Mouse (Mus musculus): ENCODE results near the gene Traf3. TPM values are rescaled to one million over a fixed set of nuclear protein-coding genes. Genes with fewer than 3 reads are reported as not detected.

Traf3 gene
- total RNA-seq, 2 experiments from 2014 or later, result 15.0 to 21.8 TPM

DNA sequence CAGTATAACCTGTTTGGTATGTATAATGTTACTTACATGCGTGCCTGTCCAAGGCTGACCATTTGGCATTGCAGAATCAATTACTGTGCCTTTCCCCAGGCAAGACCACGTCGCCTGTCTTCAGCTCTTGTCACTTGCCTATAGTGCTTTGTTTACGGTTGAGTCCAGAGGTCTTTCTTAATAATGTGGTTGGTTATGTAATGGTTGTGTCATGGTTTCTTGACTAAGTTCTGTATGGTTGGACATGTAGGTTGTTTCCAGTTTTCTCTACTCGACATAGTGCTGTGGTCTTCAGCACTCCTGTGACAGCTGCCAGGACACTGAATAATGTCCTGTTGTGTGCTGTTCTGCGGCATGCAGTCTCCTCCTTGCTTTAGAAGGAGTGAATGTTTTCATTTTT, 26.6 kb downstream of the Traf3 start:
- ATAC-seq (replicated peaks; ENCODE audit: poor library complexity, severe bottlenecking), result peak; percentile 81

DNA sequence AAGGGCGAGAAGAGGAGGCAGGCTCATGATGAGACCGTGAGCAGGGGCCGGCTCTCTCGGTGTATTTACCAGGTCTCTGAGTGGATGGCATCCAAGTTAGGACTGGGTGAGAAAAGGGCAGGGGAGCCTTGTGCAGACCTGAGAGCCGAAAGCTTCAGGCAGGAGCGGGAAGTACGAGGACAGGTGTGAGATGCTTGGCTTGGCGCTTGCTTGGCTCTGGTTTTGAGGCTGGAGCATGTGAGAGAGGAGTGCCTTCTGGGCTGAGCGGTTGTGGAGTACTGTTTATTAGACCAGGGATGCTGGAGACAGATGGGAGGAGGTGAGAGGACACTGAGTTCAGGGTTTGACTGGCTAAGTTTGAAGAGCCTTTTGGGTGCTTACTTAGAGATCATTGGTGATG, 27.2 kb downstream of the Traf3 start:
- ATAC-seq (replicated peaks; ENCODE audit: poor library complexity, severe bottlenecking), result 0 out of 2 replicates have a peak, but pooled peaks have one; percentile 5

DNA sequence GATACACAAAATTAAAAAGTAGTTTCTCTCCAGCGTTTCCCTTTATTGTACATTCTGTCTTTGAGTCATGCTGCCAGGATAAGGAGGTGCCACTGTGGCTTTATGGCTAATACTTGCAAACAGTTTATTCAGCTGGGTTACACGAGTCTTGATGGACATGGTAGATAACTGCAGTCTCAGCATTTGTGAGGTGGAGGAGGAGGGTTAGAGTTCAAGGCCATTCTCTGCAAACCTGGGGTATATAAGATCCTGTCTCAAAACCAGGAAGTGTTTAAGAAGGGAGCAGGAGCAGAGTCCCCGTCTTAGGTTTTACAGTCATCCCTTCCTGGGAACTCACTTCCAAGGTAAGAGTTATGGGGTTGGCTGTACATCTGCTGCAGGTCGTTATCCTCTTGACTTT, 30.4 kb downstream of the Traf3 start:
- no peak for ATAC-seq (replicated peaks; ENCODE audit: poor library complexity, severe bottlenecking)

DNA sequence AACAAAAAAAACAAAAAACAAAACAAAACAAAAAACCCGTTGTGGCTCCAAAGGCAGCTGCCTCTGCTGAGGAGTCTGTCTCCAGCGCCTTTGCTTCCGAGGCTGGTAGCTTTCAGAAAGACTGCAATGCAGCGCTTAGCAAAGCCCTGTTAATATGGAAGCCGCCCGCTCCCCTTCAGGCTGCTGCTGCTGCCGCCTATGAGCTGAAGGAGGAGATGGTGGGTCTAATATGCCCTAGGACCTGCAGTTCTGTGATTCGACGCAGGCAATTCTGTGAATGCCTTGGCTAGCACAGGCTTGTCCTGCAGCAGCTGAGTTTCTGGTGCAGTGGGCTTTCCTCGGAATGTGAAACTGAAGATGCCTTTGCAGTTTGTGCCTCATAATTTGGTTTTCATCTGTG, 36.9 kb downstream of the Traf3 start:
- no peak for ATAC-seq (replicated peaks; ENCODE audit: poor library complexity, severe bottlenecking)

DNA sequence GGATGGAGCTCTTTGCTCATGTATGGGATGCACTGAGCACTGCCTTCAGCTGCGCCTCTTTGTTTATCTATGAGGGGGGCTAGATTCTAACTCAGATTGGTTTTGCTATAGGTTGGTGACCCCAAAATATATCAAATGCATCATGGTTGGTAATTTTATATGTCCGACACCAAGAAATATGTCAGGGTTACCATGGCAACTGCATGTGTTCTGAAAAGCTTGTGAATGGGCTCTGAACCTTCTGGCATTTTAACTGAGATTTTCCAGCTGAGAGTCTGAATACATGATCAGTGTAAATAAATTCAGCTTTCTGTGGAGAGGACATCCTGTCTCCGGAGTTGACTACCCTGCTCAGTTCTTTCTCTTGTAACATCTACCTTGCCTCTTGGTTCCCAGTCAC, 37.8 kb downstream of the Traf3 start:
- ATAC-seq (replicated peaks; ENCODE audit: poor library complexity, severe bottlenecking), result no peak

DNA sequence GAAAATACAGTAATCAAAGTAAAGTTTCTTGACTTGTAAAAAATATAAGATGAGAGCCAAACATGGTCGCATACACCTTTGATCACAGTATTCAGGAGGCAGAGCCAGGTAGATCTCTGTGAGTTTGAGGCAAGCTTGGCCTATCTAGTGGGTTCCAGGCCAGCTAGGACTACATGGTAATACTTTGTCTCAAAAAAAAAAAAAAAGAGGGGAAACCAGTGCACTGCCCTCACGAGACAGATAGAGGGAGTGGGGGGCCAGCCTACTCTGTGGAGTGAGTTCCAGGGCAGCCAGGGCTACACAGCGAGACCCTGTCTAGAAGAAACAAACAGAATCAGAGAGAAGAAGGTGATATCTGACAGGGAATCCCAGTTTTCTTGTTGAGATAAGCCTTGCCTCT, 41.5 kb downstream of the Traf3 start:
- ATAC-seq (replicated peaks; ENCODE audit: poor library complexity, severe bottlenecking), result no peak

DNA sequence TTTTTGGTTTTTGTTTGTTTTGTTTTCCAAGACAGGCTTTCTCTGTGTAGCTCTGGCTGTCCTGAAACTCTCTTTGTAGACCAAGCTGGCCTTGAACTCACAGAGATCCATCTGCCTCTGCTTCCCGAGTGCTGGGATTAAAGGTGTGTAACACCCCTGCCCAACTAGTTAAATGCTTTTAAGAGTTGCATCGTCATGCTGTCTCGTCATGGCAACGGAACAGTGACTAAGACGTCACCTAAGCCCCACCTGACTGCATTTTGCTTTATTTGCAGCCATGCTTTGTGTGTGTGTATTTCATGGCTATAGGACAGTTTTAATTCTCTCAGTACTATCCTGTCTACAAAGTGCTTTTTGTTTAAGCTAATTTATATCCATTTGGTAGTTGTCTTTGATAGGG, 45.6 kb downstream of the Traf3 start:
- no peak for ATAC-seq (replicated peaks; ENCODE audit: poor library complexity, severe bottlenecking)

DNA sequence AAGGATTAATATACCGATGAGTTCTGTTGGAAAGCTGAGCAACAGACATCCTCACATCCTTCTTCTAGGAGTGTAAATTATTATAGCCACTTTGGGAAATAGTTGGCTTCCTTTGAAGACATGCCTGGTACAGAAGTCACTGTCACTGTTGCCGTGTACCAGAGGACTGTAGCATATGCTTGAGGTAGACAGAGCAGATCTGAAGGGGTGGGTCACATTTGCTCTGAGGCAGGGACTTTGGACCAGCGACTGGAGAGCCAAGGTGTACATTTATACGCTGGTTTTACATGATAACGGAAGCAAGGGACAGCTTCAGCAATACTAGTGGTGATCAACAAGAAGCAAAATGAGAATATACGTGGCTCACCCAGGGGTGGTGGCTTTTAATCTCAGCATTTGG, 52.7 kb downstream of the Traf3 start:
- ATAC-seq (replicated peaks; ENCODE audit: poor library complexity, severe bottlenecking), result no peak

DNA sequence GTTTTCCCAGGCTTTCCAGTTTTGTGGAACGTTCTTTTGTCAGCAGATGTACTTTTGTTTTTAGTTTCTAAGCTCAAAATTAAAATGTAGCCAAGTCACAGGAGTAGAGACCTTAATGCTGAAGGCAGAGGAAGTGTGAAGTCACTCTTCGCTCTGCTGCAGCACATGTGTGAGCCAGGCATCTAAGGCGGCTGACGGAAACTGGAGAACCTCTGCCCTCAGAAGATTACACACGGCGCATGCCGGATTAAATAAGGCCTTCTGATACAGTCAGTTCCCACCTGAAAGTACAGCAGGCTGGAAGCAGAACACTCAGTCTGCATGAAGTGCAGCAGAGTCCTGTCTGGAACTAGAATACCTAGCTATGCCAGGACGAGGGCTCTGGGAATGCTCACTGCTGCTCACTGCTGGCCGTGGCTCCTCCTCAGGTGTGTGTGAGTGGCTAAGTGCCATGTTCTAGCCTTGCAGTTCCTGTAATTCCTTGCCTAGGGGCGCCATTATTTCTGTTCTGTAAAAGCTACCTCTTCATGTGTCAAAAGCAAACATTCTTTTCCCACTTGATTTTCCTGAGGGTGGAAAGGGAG, 59.1 kb downstream of the Traf3 start:
- no peak for ATAC-seq (replicated peaks; ENCODE audit: poor library complexity, severe bottlenecking)

DNA sequence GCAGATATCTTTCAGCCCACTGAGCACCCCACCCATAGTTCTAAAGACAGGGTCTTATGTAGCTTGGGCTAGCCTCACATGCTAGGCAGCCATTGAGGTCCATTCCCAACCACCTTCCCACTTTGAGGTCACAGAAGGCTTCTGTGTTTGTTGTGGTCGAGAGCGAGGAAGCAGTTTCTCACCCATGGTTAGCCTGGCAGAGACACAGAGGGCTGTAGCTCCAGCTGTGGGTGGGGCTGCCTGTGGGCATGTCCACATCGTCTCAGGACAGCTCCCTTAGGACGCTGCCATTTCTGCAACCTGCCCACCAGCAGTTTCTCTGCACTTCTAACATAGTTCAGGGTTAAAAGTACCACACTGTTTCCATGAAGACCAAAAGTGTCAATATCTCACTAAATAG, 61.2 kb downstream of the Traf3 start:
- ATAC-seq (replicated peaks; ENCODE audit: poor library complexity, severe bottlenecking), result peak; percentile 60

DNA sequence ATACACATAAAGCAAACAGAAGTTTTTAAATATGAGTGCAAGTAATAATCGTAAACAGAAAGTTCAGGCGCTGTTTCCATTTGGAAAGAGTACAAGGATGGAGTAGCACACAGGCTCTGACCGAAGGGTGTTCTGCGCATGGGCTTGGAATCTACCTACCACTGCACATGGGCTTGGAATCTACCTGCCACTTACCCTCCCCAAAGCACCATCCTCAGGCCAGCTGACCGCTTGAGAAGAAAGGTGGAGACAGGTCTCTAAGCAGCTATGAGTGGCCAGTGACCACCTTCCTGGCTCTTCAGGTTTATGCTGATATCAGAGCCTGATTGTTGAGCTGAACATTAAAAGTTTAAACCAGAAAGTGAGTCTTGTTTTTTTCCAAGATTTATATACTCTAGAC, 62.3 kb downstream of the Traf3 start:
- ATAC-seq (replicated peaks; ENCODE audit: poor library complexity, severe bottlenecking), result no peak

DNA sequence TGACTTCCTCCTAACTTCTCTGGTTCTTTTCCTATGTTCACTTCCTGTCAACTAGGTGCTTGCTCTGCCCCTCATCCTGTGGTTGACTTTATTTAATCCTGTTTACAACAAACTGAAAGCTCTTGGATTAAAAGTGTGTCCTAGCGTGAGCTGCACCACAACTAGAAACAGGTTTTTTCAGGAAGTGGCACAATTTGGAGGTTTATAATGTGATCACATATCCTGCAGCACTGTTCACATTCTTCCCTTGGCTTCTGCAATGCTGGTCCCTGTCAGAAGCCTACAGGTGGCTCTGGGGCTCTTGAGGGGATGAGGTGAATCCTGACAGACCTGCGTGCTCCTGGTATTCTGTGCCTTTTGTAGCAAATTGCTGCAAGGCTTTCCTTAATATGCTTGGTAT, 64.6 kb downstream of the Traf3 start:
- peak; percentile 75 for ATAC-seq (replicated peaks; ENCODE audit: poor library complexity, severe bottlenecking)

DNA sequence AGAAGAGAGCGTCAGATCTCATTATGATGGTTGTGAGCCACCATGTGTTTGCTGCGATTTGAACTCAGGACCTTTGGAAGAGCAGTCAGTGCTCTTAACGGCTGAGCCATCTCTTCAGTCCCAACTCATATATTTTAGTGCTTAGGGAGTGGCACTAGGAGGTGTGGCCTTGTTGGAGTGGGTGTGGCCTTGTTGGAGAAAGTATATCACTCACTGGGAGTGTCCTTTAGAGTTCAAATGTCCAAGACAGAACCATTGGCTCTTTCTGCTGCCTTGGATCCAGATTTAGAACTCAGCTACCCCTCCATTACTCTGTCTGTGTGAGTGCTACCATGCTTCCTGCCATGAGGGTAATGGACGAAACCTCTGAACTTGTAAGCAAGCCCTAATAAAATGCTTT, 67.6 kb downstream of the Traf3 start:
- no peak for ATAC-seq (replicated peaks; ENCODE audit: poor library complexity, severe bottlenecking)

DNA sequence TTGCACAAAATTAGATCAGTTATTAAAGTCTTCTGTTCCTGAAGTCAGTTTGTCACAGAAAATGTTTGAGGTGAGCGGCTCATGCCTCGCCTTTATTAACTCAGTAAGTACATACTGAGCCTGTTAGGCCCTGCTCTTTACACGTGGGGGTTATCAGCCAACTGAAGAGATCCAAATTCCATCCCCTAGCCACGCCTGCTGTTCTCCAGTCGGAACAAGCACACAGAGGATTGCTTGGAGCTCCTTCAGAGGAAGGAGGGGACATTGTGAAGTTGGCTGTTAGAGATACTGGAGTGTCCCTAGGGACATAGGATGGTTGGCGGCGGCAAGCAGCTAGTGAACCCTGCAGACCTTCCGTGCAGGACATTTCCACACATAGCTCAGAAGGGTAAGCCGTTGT, 68.2 kb downstream of the Traf3 start:
- no peak for ATAC-seq (replicated peaks; ENCODE audit: poor library complexity, severe bottlenecking)

DNA sequence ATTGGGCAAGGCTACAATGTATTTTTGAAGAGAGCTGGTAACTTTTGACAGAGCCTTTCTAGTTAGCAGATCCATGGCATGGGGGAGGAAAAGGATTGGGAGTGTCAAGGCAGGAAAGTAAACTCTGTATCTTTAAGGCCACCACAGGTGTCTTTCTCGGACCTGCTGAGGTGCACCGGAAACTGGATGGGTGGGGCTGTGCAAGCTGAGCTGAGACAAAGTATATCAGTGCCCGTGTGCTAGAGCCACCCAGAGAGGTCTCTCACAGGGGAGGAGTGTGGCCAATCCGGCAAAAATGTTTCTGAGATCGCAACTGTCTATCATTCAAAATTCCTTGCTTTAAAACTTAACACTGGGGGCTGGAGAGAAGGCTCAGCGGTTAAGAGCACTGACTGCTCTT, 69.5 kb downstream of the Traf3 start:
- no peak for ATAC-seq (replicated peaks; ENCODE audit: poor library complexity, severe bottlenecking)

DNA sequence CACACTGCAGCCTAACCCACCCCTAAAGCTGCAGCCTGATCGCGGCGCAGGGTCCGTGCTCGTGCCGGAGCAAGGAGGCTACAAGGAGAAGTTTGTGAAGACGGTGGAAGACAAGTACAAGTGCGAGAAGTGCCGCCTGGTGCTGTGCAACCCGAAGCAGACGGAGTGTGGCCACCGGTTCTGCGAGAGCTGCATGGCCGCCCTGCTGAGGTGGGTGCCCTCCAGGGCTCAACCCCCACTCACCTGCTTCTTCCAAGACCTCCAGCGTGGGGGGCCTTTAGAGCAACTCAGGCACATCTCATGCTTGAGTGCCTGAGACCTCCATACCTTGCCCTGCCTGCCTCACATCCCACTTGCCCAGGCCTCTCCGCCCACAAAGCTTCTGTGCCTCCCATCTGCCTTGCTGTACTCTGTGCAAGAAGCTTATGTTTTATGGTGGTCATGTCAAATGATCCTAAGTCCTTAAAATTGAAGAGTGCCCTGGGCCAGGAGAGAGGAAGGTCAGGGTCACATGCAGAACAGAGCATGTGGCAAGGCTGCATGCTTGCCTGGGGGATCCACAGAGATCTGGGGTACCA, 71.5 kb downstream of the Traf3 start:
- no peak for ATAC-seq (replicated peaks; ENCODE audit: poor library complexity, severe bottlenecking)

DNA sequence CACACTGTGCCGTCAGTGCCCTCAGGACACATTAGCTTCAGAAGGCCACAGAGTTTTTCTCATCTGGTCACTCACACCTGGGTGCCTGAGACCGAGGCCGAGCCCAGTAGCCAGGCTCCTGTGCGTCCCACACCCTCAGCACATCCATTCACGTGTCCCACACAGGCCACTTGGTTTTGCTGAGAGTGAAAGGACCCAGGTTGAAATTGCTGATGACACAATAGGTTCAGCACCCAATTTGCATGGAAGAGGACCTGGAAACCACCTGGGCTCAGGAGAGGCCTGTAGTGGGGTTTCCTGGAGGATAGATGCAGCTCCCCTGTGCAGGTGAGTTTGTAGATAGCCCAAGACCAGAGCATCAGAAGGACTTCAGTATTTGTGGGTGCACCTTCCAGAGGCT, 72.2 kb downstream of the Traf3 start:
- no peak for ATAC-seq (replicated peaks; ENCODE audit: poor library complexity, severe bottlenecking)

DNA sequence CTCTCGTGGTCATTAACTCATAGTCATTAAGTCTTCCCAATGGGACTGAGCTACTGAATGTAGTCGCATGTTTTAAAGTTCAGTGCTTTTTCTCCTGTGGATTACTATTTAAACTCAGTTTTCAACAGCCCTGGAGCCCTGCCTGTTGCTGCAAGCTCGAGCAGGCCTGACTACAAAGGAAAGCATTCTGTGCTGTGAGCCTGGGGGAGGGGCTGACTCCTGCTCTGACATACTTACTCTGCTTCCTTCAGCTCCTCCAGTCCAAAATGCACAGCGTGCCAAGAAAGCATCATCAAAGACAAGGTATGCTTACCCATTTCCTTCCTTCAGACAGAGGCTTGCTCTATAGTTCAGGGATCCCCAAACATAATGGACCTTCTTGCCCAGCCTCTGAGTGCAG, 72.6 kb downstream of the Traf3 start:
- no peak for ATAC-seq (replicated peaks; ENCODE audit: poor library complexity, severe bottlenecking)

DNA sequence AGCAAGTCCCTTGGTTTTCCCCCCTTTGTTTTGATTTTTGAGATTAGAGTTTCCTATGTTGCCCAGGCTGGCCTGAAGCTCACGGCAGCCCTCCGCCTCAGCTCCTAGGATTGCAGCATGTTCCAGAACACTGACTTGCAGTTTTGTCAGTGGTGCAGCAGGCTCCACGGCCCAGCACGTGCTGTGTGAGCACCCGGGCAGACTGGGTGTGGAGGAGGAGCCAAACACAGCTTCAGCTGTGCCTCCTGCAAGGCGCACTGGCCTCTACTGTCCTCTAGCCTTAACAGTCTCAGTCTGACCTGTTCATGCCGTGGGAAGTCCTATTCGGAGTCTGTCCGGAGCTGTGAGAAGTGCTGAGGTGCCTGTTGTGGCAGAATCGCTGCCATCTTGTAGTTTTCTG, 73.8 kb downstream of the Traf3 start:
- no peak for ATAC-seq (replicated peaks; ENCODE audit: poor library complexity, severe bottlenecking)

DNA sequence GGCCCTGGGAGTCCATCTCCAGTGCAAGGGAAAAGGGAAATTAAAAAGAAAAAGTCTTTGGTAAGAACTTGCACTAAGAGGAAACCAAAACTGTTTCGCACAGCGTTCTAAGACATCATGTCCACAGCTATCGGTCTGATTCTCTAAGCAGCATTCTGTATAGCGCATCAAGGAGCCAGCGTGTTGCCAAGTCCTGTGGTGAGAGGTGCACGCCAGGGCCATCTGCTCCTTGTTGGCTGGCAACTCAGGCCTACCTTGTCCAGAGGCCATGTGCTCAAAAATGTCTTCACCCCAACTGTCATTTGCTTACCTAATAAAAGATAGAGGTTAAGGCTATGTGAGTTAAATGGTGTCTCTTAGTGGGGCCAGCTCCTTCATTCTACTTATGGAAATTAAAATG, 75.7 kb downstream of the Traf3 start:
- ATAC-seq (replicated peaks; ENCODE audit: poor library complexity, severe bottlenecking), result no peak

DNA sequence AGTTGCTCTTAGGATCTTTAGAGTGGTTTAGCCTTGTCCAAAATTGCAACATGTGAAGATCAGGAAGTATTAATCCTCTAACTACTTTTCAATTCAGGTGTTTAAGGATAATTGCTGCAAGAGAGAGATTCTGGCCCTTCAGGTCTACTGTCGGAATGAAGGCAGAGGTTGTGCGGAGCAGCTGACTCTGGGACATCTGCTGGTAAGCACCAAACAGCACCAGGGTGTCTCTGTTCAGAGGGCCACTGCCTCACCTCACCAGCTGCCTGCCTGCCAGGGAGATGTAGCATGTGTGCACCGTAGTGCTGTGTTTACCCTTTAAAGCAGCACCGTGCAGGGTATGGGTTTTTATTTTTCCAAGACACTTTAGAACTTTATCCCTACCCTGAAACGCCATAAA, 76.2 kb downstream of the Traf3 start:
- ATAC-seq (replicated peaks; ENCODE audit: poor library complexity, severe bottlenecking), result no peak

DNA sequence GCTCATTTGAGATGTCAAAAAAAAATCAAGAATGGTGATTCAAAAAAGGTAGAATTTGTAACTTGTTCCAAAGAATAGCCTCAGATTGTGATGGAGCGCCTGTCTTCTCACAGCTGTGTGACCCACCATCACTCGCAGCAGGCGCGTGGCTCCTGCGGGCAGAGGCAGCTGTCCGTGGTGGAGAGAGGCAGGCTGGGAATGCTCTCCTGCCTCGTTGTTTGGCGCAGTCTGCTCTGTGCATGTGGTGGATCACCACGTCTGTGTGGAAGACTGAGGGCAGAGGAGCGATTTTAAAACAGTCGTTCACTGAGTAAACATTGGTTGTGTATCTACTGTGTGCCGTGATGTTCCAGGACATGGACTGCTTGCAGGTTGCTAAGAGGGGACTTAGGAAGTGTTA, 77.6 kb downstream of the Traf3 start:
- no peak for ATAC-seq (replicated peaks; ENCODE audit: poor library complexity, severe bottlenecking)

DNA sequence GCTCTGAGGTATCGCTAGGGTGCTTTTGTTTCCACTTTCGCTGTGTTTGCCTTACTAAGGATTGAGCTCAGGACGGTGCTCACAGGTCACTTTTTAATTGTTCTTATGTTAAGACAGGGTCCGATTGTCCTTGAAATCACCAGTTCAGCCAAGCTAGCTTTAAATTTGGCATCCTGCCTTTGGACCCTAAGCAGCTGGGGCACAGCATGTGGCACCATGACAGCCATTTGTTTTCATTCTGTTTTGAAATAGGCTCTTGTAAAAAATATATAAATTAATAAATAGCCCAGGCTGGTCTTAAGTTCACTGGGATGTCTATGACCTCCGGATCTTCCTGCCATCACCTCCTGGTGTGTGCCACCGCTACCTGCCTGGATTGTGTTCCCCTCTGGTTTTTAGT, 78.9 kb downstream of the Traf3 start:
- ATAC-seq (replicated peaks; ENCODE audit: poor library complexity, severe bottlenecking), result no peak
